Mouse (Mus musculus) C2C12 (cell line): ENCODE results near the gene Cox8b. TPM values are rescaled to one million over a fixed set of nuclear protein-coding genes. Genes with fewer than 3 reads are reported as not detected.

ENCODE experiments used
- H3K27me3 ChIP-seq: one replicate; pipeline ENCODE4 v1.6.1; 2011; ENCODE audit not compliant: control insufficient read depth, insufficient read depth, insufficient read length
- H3K36me3 ChIP-seq: one replicate; pipeline ENCODE4 v1.6.1; 2011; ENCODE audit not compliant: control insufficient read depth, insufficient read depth
- H3K4me3 ChIP-seq: one replicate; pipeline ENCODE4 v1.5.1; 2011; ENCODE audit warnings: mild to moderate bottlenecking, control low read depth; ENCODE audit not compliant: poor library complexity, insufficient read depth, severe bottlenecking
- H3K79me2 ChIP-seq: one replicate; pipeline ENCODE4 v1.6.1; 2011; ENCODE audit not compliant: control insufficient read depth, insufficient read depth
- H3K79me3 ChIP-seq: one replicate; pipeline ENCODE4 v1.6.1; 2011; ENCODE audit warnings: low read depth, control low read depth
- H3ac ChIP-seq: one replicate; pipeline ENCODE3; 2011; ENCODE audit warnings: low read depth; ENCODE audit not compliant: control insufficient read depth, insufficient read length
- CEBPB ChIP-seq: IDR thresholded peaks from one replicate; pipeline ENCODE4 v1.6.1; 2011; ENCODE audit warnings: low read depth, mild to moderate bottlenecking, control low read depth, moderate library complexity
- CTCF ChIP-seq: IDR thresholded peaks from one replicate; pipeline ENCODE4 v1.5.1; 2011; ENCODE audit not compliant: control insufficient read depth, insufficient read depth, insufficient read length
- FOSL1 ChIP-seq: IDR thresholded peaks from one replicate; pipeline ENCODE4 v1.8.0; 2011; ENCODE audit warnings: mild to moderate bottlenecking, low read length; ENCODE audit not compliant: poor library complexity, insufficient read depth, severe bottlenecking
- MAX ChIP-seq: IDR thresholded peaks from one replicate; pipeline ENCODE4 v1.6.1; 2011; ENCODE audit warnings: mild to moderate bottlenecking, control low read depth
- MYOD1 ChIP-seq: IDR thresholded peaks from one replicate; pipeline ENCODE4 v1.6.1; 2011; ENCODE audit warnings: low read depth; ENCODE audit not compliant: control insufficient read depth, insufficient read length
- MYOG ChIP-seq: IDR thresholded peaks from one replicate; pipeline ENCODE4 v1.6.1; 2011; ENCODE audit not compliant: control insufficient read depth, insufficient read length; ENCODE audit errors: extremely low read depth
- USF1 ChIP-seq: IDR thresholded peaks from one replicate; pipeline ENCODE4 v1.6.1; 2011; ENCODE audit warnings: low read depth, mild to moderate bottlenecking, control low read depth, moderate library complexity
- long read RNA-seq, 2 experiments: library from polyadenylated mRNA; unstranded; transcript quantifications; one replicate each; pipeline ENCODE4 v2.0.0; 2019 to 2020
- polyA plus RNA-seq: library from polyadenylated mRNA; unstranded; fragments of >200 nt; fragmentation: generic; extraction: Trizol; gene quantifications from one replicate; pipeline ENCODE4 v1.2.1, GENCODE M21; 2012; ENCODE audit warnings: missing spikeins

Cox8b gene
- 0.81 TPM for polyA plus RNA-seq
- long read RNA-seq, experiment 1, partial matches to known transcripts: 0 of 3 reads
- long read RNA-seq, experiment 1, other reads (novel, unspliced or antisense): 0 of 3 reads
- long read RNA-seq, experiment 2: 0 reads

DNA sequence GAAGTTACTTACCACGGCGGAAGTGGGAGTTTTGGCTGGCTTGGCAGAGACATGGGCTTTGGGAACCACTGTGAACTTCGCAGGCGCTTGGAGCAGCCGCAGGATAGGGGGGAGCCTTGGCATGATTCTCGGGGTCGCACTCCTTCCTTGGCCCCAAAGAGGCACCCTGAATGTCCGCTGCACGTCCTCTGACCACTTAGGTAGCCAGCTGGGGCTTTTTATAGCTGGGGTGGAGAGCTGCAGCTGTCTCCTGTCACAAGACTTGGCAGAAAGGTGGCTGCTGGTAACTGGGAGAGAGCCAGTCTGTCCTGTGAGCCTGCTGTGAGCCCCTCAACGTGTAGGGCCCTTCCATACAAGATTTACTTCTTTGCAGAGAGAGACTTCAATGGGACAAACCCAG lies at the start of gene Cox8b:
Gene Cox8b (minus strand): TSS at position 227 of the 400 bp plus-strand sequence.
- no peak within 1 kb of the TSS for H3K4me3 ChIP-seq
- TF ChIP-seq MAX (no peak), USF1 (no peak), FOSL1 (no peak), CTCF (no peak), MYOD1 (no peak), MYOG (no peak), CEBPB (no peak)

DNA sequence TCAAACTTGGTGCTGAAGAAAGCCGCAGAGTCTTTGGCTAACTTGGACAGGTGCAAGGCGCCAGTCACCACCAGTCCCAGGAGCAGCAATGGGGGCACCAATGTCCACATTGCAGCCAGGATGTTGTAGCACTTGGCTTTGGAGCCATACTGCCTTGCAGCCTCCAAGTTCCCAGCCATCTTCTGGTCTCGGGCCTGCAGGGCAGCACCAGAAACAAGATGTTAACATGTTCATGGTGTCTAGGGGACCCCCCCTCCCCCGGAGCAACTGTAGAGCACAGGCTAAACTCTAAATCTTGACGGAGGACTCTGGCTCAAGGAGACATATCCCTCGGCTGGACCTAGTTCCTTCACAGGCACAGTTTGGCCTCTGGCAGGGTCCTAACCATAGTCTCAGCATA lies 49.0 kb upstream of the Cox8b start:
- Histone ChIP-seq H3K4me3 (no peak overlapping the region), H3ac (no peak overlapping the region), H3K27me3 (no peaks in the 10 kb centered on the region), H3K79me3 (peaks cover 25% of the 10 kb centered on the region), H3K36me3 (peaks cover 18% of the 10 kb centered on the region), H3K79me2 (peaks cover 37% of the 10 kb centered on the region)
- no peak for TF ChIP-seq MYOG
- no peak for TF ChIP-seq CEBPB
- TF ChIP-seq MAX: no peak
- no peak for TF ChIP-seq USF1
- no peak for TF ChIP-seq CTCF
- TF ChIP-seq FOSL1: no peak
- TF ChIP-seq MYOD1: no peak

More for the DNA sequence above, at the start of gene Cox8b:
- Histone ChIP-seq H3K79me2 (no peaks in the 10 kb centered on the region), H3K27me3 (no peaks in the 10 kb centered on the region), H3K79me3 (no peaks in the 10 kb centered on the region), H3K36me3 (peaks cover 32% of the 10 kb centered on the region), H3ac (no peak within 1 kb of the TSS)

DNA sequence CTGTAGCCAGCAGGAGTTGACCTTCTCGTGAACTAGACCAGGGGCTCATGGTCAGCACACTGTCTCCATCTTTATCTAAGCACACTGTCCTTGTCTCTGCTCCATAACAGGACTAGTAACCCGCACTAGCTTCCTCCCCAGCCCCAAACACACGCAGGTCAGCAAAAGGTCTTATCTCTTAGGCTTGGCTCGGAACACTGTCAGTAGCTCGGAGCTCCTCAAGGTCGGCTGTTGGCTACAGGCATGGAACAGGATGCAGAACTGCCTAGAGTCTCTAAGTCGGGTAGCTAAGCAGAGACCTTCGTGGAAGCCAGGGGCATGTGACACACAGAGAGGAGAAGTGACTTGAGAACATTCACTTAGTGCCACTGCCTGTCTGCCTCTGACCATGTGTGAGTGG lies 47.9 kb upstream of the Cox8b start:
- Histone ChIP-seq H3K79me2 (peaks cover 26% of the 10 kb centered on the region), H3K27me3 (no peaks in the 10 kb centered on the region), H3K4me3 (no peak overlapping the region), H3K79me3 (peaks cover 14% of the 10 kb centered on the region), H3ac (no peak overlapping the region), H3K36me3 (peaks cover 17% of the 10 kb centered on the region)
- TF ChIP-seq CEBPB (no peak), FOSL1 (no peak), MYOD1 (no peak), CTCF (no peak), MYOG (no peak), USF1 (no peak), MAX (no peak)

DNA sequence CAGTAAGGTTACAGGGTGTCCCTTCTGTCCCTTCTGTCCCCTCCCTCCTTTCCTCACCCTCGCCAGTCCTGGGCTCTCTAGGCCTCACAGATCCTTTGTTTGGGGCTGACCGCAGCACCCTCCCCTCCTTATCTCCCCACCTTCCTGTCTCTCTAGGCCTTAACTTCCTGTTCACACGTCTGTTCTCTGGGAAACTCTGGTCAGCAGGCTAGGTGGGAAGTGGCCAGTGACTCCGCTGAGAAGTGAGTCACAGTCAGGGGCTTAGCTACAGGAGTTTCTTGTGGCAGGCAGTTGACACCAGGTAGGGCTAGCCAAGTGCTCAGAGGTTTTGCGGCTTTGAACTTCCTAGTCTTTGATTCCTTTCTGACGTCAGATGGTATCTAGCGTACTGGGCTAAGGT lies 46.7 kb upstream of the Cox8b start:
- peaks cover 13% of the 10 kb centered on the region for H3K36me3 ChIP-seq

DNA sequence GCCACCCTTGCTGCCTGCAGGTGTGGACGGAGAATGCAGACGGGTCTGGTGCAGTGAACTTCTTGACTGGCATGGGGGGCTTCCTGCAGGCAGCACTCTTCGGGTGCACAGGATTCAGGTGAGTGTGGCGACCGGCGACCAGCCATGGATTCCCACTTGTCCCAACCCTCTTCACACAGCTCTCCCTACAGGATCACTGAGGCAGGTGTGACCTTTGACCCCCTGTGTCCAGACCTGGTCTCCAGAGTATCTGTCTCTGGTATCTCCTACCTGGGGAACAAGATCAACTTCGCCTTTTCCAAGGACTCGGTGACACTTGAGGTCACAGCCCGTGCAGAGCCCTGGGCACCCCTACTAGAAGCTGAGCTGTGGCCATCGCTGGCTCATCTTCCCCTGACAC lies 46.1 kb upstream of the Cox8b start:
- no peak for TF ChIP-seq USF1
- no peak for TF ChIP-seq FOSL1
- TF ChIP-seq CEBPB: no peak
- TF ChIP-seq MYOG: no peak
- TF ChIP-seq MAX: no peak
- no peak for TF ChIP-seq CTCF
- no peak for TF ChIP-seq MYOD1
- peaks cover 13% of the 10 kb centered on the region for H3K36me3 ChIP-seq
- no peak overlapping the region for H3ac ChIP-seq

More for the DNA sequence above, 46.7 kb upstream of the Cox8b start:
- TF ChIP-seq FOSL1 (no peak), MYOG (no peak), CTCF (no peak), MYOD1 (no peak), USF1 (no peak), MAX (no peak), CEBPB (no peak)
- Histone ChIP-seq H3ac (no peak overlapping the region), H3K4me3 (no peak overlapping the region), H3K79me3 (peaks cover 5% of the 10 kb centered on the region), H3K27me3 (no peaks in the 10 kb centered on the region), H3K79me2 (peaks cover 14% of the 10 kb centered on the region)

DNA sequence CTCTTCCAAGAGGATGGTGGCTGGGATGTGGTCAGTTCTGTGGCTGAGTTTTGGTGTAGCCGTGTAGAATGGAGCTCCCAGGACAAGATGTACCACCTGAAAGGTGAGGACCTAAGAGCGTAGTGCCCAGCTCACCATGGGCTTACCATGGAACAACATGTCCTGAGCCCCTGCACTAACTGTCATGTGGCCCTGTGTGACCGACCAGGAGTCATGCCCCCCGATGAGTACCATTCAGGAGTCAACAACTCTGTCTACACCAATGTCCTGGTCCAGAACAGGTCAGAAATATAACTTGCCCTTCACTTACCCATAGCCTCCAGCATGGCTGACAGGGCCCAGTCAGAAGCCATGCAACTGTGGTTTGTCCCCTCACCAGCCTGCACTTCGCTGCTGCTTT lies 45.0 kb upstream of the Cox8b start:
- Histone ChIP-seq H3ac (no peak overlapping the region), H3K36me3 (peaks cover 13% of the 10 kb centered on the region), H3K27me3 (no peaks in the 10 kb centered on the region), H3K4me3 (no peak overlapping the region), H3K79me2 (no peaks in the 10 kb centered on the region), H3K79me3 (no peaks in the 10 kb centered on the region)
- TF ChIP-seq MYOG: no peak
- TF ChIP-seq CEBPB: no peak
- no peak for TF ChIP-seq MAX
- no peak for TF ChIP-seq USF1
- no peak for TF ChIP-seq MYOD1
- no peak for TF ChIP-seq CTCF
- no peak for TF ChIP-seq FOSL1

More for the DNA sequence above, 46.1 kb upstream of the Cox8b start:
- no peak overlapping the region for H3K4me3 ChIP-seq
- peaks cover 7% of the 10 kb centered on the region for H3K79me2 ChIP-seq
- no peaks in the 10 kb centered on the region for H3K27me3 ChIP-seq
- H3K79me3 ChIP-seq: no peaks in the 10 kb centered on the region
